Mouse (Mus musculus): ENCODE results near the gene Cutc. TPM values are rescaled to one million over a fixed set of nuclear protein-coding genes. Genes with fewer than 3 reads are reported as not detected.

Gene Cutc
- polyA plus RNA-seq, 1 experiment, result 26.1 TPM

DNA sequence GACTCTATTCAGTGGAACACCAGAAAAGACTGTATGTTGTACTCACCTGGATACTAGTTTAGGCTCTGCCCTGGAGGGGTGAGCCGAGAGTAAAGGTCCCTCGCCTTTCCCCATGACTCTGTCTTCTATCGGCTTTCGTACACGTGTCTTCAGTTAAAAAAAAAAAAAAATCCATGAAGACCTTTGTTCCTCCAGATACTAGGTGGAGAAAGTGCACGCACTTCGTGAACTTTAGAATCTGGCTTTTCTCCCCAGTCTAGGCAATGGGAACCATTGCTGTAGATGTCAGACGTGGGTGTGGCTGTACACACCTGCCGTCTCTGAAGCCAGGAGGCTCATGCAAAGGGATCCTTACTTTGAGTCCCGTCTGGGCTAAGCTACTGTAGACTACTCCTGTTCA, 60.5 kb downstream of the Cutc start:
- no peaks in the 10 kb centered on the region for H3K36me3 ChIP-seq (ENCODE audit: control insufficient read depth, insufficient read depth, low read length)
- H3K27ac ChIP-seq (ENCODE audit: control insufficient read depth, insufficient read depth, low read depth, low read length), result no peak overlapping the region
- H3K27me3 ChIP-seq (ENCODE audit: control insufficient read depth, insufficient read depth, low read length), result no peaks in the 10 kb centered on the region
- TF ChIP-seq POLR2A (IDR thresholded peaks at IDR 0.05; ENCODE audit: control insufficient read depth, low read depth, low read length) (no peak), CTCF (IDR thresholded peaks at IDR 0.05; ENCODE audit: control insufficient read depth, insufficient read depth, insufficient replicate concordance, low read depth, low read length) (no peak)
- no peaks in the 10 kb centered on the region; the same call in 1 of the 2 replicates for H3K4me1 ChIP-seq (ENCODE audit: control insufficient read depth, insufficient read depth, low read length)
- H3K4me3 ChIP-seq (ENCODE audit: control insufficient read depth, low read depth, low read length), result no peak overlapping the region

DNA sequence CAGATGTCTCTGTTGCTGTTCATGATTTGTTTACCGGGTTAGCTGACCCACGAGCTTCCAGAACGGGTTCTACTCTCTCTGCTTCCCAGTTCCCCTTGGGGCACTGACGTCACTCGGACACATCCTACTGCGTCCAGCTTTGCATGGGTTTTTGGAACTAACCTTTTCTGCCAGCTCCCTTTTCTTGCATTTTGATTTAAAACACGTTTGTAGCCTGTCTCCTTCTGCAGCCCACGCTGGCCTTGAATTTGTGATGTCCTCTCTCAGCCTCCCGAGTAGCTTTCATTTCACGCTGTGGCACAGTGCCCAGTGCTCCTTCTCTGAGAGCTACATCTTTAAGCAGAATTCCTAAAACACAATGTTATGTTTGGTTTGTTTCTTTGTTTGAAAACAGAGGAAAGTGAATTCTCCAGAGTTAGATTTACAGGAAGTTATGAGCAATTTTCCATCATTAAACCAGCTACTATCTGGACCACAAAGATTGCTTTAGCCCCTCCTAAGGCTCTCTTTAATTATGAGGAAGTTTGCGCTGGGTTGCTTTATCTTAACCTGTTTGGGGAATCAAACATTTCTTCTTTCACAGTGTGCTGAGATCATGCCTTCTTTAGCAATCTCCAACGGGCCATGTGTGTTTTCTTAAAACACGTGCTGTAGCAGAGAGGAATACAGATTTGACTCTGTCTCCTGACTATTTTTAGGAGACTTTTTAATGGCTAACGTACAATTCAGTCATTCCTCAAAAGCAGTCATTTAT, 63.0 kb downstream of the Cutc start:
- H3K27ac ChIP-seq (ENCODE audit: control insufficient read depth, insufficient read depth, low read depth, low read length), result no peak overlapping the region
- H3K27me3 ChIP-seq (ENCODE audit: control insufficient read depth, insufficient read depth, low read length), result no peaks in the 10 kb centered on the region
- peak overlapping the region; percentile 33; the same call in 1 of the 2 replicates for H3K4me3 ChIP-seq (ENCODE audit: control insufficient read depth, low read depth, low read length)
- no peaks in the 10 kb centered on the region for H3K36me3 ChIP-seq (ENCODE audit: control insufficient read depth, insufficient read depth, low read length)
- TF ChIP-seq CTCF (IDR thresholded peaks at IDR 0.05; ENCODE audit: control insufficient read depth, insufficient read depth, insufficient replicate concordance, low read depth, low read length) (no peak), POLR2A (IDR thresholded peaks at IDR 0.05; ENCODE audit: control insufficient read depth, low read depth, low read length) (no peak)
- no peaks in the 10 kb centered on the region for H3K4me1 ChIP-seq (ENCODE audit: control insufficient read depth, insufficient read depth, low read length)

Other genes starting within 250 kb of the Cutc start
- gene Got1, start 228.4 kb upstream of the Cutc start, polyA plus RNA-seq (2012; rRNA removed), result 13.4 and 14.2 TPM in 2 replicates
- gene Nkx2-3, start 140.7 kb upstream of the Cutc start, polyA plus RNA-seq (2012; rRNA removed), result 0.06 TPM in 1 of 2 replicates, not detected in the other
- 101 and 103 TPM in 2 replicates for gene Slc25a28, start 78.1 kb upstream of the Cutc start, polyA plus RNA-seq (2012; rRNA removed)
- 1.5 and 1.6 TPM in 2 replicates for gene Entpd7, start 63.3 kb upstream of the Cutc start, polyA plus RNA-seq (2012; rRNA removed)
- 4.0 and 5.5 TPM in 2 replicates for gene Cox15, start within 50 bp of the Cutc start, polyA plus RNA-seq (2012; rRNA removed)
- 0.17 and 0.33 TPM in 2 replicates for gene Abcc2, start 29.2 kb downstream of the Cutc start, polyA plus RNA-seq (2012; rRNA removed)
- gene Dnmbp, start 187.2 kb downstream of the Cutc start, polyA plus RNA-seq (2012; rRNA removed), result 10.0 and 10.7 TPM in 2 replicates
- gene Cpn1, start 233.6 kb downstream of the Cutc start, polyA plus RNA-seq (2012; rRNA removed), result 6.5 and 8.2 TPM in 2 replicates